Mouse (Mus musculus): ENCODE results near the gene Gm10031. TPM values are rescaled to one million over a fixed set of nuclear protein-coding genes. Genes with fewer than 3 reads are reported as not detected.
"Not testable (repeated sequence)": the region's sequence is repeated elsewhere in the genome, so short reads cannot be mapped to it uniquely, and the experiment has no call there.

Gene Gm10031
- 1.5 TPM for polyA plus RNA-seq (2012; fragmentation: generic; extraction: Trizol)
- long read RNA-seq, experiment 1, transcript Gm10031-201 (1 exons, 2,653 nt): major isoform, 9 of 9 reads
- long read RNA-seq, experiment 1, partial matches to known transcripts: 0 of 9 reads
- long read RNA-seq, experiment 1, other reads (novel, unspliced or antisense): 0 of 9 reads
- long read RNA-seq, experiment 2: 0 reads

DNA sequence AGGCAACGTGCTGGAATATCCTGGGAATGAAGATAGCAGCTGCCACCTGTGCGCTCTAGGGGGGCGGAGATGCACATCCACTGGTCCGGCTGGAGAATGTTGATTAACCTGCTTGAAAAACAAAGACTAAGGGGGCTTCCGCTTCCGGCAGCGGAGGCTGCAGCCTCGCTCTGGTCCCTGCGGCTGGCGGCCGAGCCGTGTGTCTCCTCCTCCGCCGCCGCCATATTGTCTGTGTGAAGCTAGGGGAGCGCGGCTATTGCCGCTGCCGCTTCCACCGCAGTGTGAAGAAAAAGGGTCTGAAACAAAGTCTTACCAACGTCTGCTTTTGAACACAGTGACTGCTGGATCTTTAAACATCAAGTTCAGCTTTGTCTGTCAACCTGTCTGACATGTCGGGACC lies at the start of gene Gm10031:
TSS of gene Gm10031 (plus strand) at position 171 of the 400 bp plus-strand sequence.
- not testable (repeated sequence) for H3ac ChIP-seq (ENCODE audit: control insufficient read depth, insufficient read length, low read depth); H3K36me3 ChIP-seq (ENCODE audit: control insufficient read depth, insufficient read depth); H3K79me3 ChIP-seq (ENCODE audit: low read depth); H3K4me3 ChIP-seq (ENCODE audit: insufficient read depth, poor library complexity, severe bottlenecking); H3K27me3 ChIP-seq (ENCODE audit: control insufficient read depth, insufficient read depth, insufficient read length); H3K79me2 ChIP-seq (ENCODE audit: control insufficient read depth, insufficient read depth)

DNA sequence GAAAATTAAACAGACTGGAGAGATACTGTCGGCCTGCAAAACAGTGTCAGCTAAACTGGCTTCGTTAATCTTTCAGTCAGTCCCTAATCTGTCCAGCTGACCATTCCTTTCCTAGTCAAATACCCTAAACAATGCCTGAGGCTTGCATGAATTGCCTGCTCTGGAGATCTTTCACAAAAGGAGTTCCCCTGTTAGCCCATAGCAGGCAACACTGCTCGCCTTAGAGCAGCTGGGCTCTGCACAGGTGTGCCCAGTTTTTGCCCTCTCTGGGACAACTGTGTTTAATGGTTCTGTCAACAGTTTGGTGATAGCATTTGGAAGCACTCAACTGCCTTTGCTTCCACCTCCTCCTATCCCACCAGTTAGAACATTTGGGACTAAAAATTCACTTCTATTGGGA lies 49.0 kb upstream of the Gm10031 start:
- Histone ChIP-seq H3ac (ENCODE audit: control insufficient read depth, insufficient read length, low read depth) (no peak overlapping the region), H3K79me3 (ENCODE audit: low read depth) (peaks cover 30% of the 10 kb centered on the region), H3K4me3 (ENCODE audit: insufficient read depth, poor library complexity, severe bottlenecking) (no peak overlapping the region), H3K79me2 (ENCODE audit: control insufficient read depth, insufficient read depth) (peaks cover 42% of the 10 kb centered on the region), H3K36me3 (ENCODE audit: control insufficient read depth, insufficient read depth) (peaks cover 25% of the 10 kb centered on the region), H3K27me3 (ENCODE audit: control insufficient read depth, insufficient read depth, insufficient read length) (no peaks in the 10 kb centered on the region)
- TF ChIP-seq MYOD1 (IDR thresholded peaks at IDR 0.05; ENCODE audit: control insufficient read depth, insufficient read length, low read depth) (no peak), MAX (IDR thresholded peaks at IDR 0.05) (no peak), USF1 (IDR thresholded peaks at IDR 0.05; ENCODE audit: low read depth) (no peak), FOSL1 (IDR thresholded peaks at IDR 0.05; ENCODE audit: insufficient read depth, low read length, poor library complexity, severe bottlenecking) (no peak), CEBPB (IDR thresholded peaks at IDR 0.05; ENCODE audit: low read depth) (no peak), MYOG (IDR thresholded peaks at IDR 0.05; ENCODE audit: control insufficient read depth, extremely low read depth, insufficient read length) (no peak), CTCF (IDR thresholded peaks at IDR 0.05; ENCODE audit: control insufficient read depth, insufficient read depth, insufficient read length) (no peak)

DNA sequence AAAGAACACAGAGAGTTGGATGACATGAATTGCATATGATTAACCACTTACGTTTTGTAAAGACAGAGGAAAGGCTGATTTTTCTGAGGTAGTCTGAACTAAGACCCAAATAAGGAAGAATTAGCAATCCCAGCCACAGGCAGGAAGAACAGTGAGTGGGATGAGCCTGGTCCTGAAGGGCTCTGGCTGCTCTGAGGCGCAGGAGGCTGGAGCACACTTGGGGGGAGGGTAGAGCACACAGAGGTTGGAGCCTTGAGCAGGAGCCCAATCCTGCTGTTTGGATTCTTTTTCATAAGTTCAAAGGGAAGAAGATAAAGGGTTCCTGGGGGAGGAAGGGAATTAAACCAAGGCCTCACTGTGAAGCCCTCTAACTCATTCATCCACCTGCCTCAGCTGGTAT lies 47.8 kb upstream of the Gm10031 start:
- H3K27me3 ChIP-seq (ENCODE audit: control insufficient read depth, insufficient read depth, insufficient read length): no peaks in the 10 kb centered on the region
- no peak for TF ChIP-seq MAX (IDR thresholded peaks at IDR 0.05)
- no peak for TF ChIP-seq MYOD1 (IDR thresholded peaks at IDR 0.05; ENCODE audit: control insufficient read depth, insufficient read length, low read depth)
- no peak for TF ChIP-seq CTCF (IDR thresholded peaks at IDR 0.05; ENCODE audit: control insufficient read depth, insufficient read depth, insufficient read length)
- TF ChIP-seq CEBPB (IDR thresholded peaks at IDR 0.05; ENCODE audit: low read depth): no peak
- TF ChIP-seq USF1 (IDR thresholded peaks at IDR 0.05; ENCODE audit: low read depth): no peak
- TF ChIP-seq FOSL1 (IDR thresholded peaks at IDR 0.05; ENCODE audit: insufficient read depth, low read length, poor library complexity, severe bottlenecking): no peak
- TF ChIP-seq MYOG (IDR thresholded peaks at IDR 0.05; ENCODE audit: control insufficient read depth, extremely low read depth, insufficient read length): no peak
- no peak overlapping the region for H3ac ChIP-seq (ENCODE audit: control insufficient read depth, insufficient read length, low read depth)
- H3K79me3 ChIP-seq (ENCODE audit: low read depth): peaks cover 18% of the 10 kb centered on the region
- H3K4me3 ChIP-seq (ENCODE audit: insufficient read depth, poor library complexity, severe bottlenecking): no peak overlapping the region
- H3K79me2 ChIP-seq (ENCODE audit: control insufficient read depth, insufficient read depth): peaks cover 31% of the 10 kb centered on the region
- H3K36me3 ChIP-seq (ENCODE audit: control insufficient read depth, insufficient read depth): peaks cover 14% of the 10 kb centered on the region

DNA sequence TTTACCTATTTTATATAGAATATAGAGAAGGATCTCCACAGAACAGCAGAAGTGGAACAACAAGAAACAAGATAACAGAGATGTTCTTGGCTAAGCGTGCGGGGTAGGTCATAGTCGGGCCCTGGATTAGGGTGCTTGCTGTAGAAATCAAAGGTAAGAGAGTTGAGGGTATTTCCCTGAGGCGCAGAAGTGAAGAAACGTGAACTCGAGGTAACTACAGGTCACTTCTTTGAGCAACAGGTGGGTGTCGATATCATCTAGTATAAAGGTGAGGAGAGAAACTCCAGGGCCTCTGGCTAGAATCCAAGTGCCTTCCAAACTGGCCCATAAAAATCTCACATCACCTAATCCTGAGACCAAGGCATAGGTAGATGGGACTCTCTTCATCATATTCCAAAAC lies 47.3 kb upstream of the Gm10031 start:
- peaks cover 9% of the 10 kb centered on the region for H3K36me3 ChIP-seq (ENCODE audit: control insufficient read depth, insufficient read depth)
- no peak overlapping the region for H3K4me3 ChIP-seq (ENCODE audit: insufficient read depth, poor library complexity, severe bottlenecking)
- H3K79me3 ChIP-seq (ENCODE audit: low read depth): peaks cover 13% of the 10 kb centered on the region
- no peak for TF ChIP-seq USF1 (IDR thresholded peaks at IDR 0.05; ENCODE audit: low read depth)
- no peak for TF ChIP-seq FOSL1 (IDR thresholded peaks at IDR 0.05; ENCODE audit: insufficient read depth, low read length, poor library complexity, severe bottlenecking)
- no peak for TF ChIP-seq MAX (IDR thresholded peaks at IDR 0.05)
- TF ChIP-seq MYOD1 (IDR thresholded peaks at IDR 0.05; ENCODE audit: control insufficient read depth, insufficient read length, low read depth): no peak
- no peak for TF ChIP-seq CTCF (IDR thresholded peaks at IDR 0.05; ENCODE audit: control insufficient read depth, insufficient read depth, insufficient read length)
- TF ChIP-seq MYOG (IDR thresholded peaks at IDR 0.05; ENCODE audit: control insufficient read depth, extremely low read depth, insufficient read length): no peak
- TF ChIP-seq CEBPB (IDR thresholded peaks at IDR 0.05; ENCODE audit: low read depth): no peak
- peaks cover 26% of the 10 kb centered on the region for H3K79me2 ChIP-seq (ENCODE audit: control insufficient read depth, insufficient read depth)
- no peak overlapping the region for H3ac ChIP-seq (ENCODE audit: control insufficient read depth, insufficient read length, low read depth)
- H3K27me3 ChIP-seq (ENCODE audit: control insufficient read depth, insufficient read depth, insufficient read length): no peaks in the 10 kb centered on the region

DNA sequence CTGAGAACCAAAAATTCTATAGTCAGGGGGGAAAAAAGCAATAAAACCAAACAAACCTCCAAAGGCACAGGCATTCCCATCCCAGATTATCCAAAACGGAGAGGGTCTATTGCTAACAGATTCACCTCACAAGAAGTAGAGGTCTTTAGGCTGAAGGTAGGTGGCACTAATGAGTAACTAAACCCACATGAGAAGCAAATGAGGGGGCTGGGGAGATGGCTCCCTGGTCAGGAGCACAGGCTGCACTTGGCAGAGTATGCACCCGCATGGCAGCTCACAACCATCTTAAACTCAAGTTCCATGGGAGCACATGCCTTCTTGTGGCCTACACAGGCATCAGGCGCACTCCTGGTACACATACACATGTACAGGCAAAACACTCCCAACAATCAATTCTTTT lies 42.0 kb upstream of the Gm10031 start:
- Histone ChIP-seq H3K79me2 (ENCODE audit: control insufficient read depth, insufficient read depth) (no peaks in the 10 kb centered on the region), H3K79me3 (ENCODE audit: low read depth) (no peaks in the 10 kb centered on the region), H3K4me3 (ENCODE audit: insufficient read depth, poor library complexity, severe bottlenecking) (no peak overlapping the region), H3K27me3 (ENCODE audit: control insufficient read depth, insufficient read depth, insufficient read length) (no peaks in the 10 kb centered on the region), H3K36me3 (ENCODE audit: control insufficient read depth, insufficient read depth) (no peaks in the 10 kb centered on the region), H3ac (ENCODE audit: control insufficient read depth, insufficient read length, low read depth) (no peak overlapping the region)
- no peak for TF ChIP-seq MAX (IDR thresholded peaks at IDR 0.05)
- no peak for TF ChIP-seq MYOG (IDR thresholded peaks at IDR 0.05; ENCODE audit: control insufficient read depth, extremely low read depth, insufficient read length)
- no peak for TF ChIP-seq CTCF (IDR thresholded peaks at IDR 0.05; ENCODE audit: control insufficient read depth, insufficient read depth, insufficient read length)
- TF ChIP-seq USF1 (IDR thresholded peaks at IDR 0.05; ENCODE audit: low read depth): no peak
- TF ChIP-seq FOSL1 (IDR thresholded peaks at IDR 0.05; ENCODE audit: insufficient read depth, low read length, poor library complexity, severe bottlenecking): no peak
- no peak for TF ChIP-seq CEBPB (IDR thresholded peaks at IDR 0.05; ENCODE audit: low read depth)

DNA sequence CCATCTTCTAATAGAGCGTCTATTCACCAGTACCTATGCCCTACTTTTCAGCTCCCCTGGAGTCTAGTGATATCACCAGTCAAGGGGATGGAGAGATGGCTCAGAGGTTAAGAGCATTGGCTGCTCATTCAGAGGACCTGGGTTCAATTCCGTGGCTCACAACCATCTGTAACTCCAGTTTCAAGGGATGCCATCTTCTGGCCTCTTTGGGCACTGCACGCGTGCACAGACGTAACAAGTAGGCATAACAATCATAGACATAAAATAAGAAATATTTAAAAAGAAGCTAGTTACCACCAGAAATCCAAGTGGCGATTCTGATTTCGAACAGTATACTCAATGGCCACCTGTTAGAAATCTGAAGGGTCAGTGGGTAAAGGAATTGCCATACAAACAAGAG lies 36.3 kb upstream of the Gm10031 start:
- Histone ChIP-seq H3K79me3 (ENCODE audit: low read depth) (no peaks in the 10 kb centered on the region), H3K27me3 (ENCODE audit: control insufficient read depth, insufficient read depth, insufficient read length) (no peaks in the 10 kb centered on the region), H3ac (ENCODE audit: control insufficient read depth, insufficient read length, low read depth) (no peak overlapping the region), H3K36me3 (ENCODE audit: control insufficient read depth, insufficient read depth) (no peaks in the 10 kb centered on the region), H3K4me3 (ENCODE audit: insufficient read depth, poor library complexity, severe bottlenecking) (no peak overlapping the region), H3K79me2 (ENCODE audit: control insufficient read depth, insufficient read depth) (no peaks in the 10 kb centered on the region)
- TF ChIP-seq FOSL1 (IDR thresholded peaks at IDR 0.05; ENCODE audit: insufficient read depth, low read length, poor library complexity, severe bottlenecking): no peak
- no peak for TF ChIP-seq CTCF (IDR thresholded peaks at IDR 0.05; ENCODE audit: control insufficient read depth, insufficient read depth, insufficient read length)
- TF ChIP-seq MYOG (IDR thresholded peaks at IDR 0.05; ENCODE audit: control insufficient read depth, extremely low read depth, insufficient read length): no peak
- TF ChIP-seq USF1 (IDR thresholded peaks at IDR 0.05; ENCODE audit: low read depth): no peak
- TF ChIP-seq CEBPB (IDR thresholded peaks at IDR 0.05; ENCODE audit: low read depth): no peak

Data from C2C12 (cell line).